Mouse (Mus musculus) hindbrain, embryonic 10.5 days (tissue): Measurements from ENCODE around the gene Map2k7. TPM values are rescaled to one million over a fixed set of nuclear protein-coding genes. Genes with fewer than 3 reads are reported as not detected.

Experiments used
- DNase-seq: peaks from one replicate; pipeline ENCODE4 v3.0.0-alpha.2; 2017; ENCODE audit warnings: low spot score
- H3K27ac ChIP-seq: fragments of 300-500 bp; sonication (generic); 2 replicates; pipeline ENCODE4 v1.5.1; 2016; ENCODE audit warnings: mild to moderate bottlenecking, moderate library complexity
- H3K27me3 ChIP-seq: fragments of 300-500 bp; sonication (generic); 2 replicates; pipeline ENCODE4 v1.6.1; 2016; ENCODE audit warnings: mild to moderate bottlenecking; ENCODE audit not compliant: poor library complexity, insufficient read depth, severe bottlenecking
- H3K36me3 ChIP-seq: fragments of 300-500 bp; sonication (generic); 2 replicates; pipeline ENCODE4 v1.6.1; 2016; ENCODE audit warnings: mild to moderate bottlenecking, moderate library complexity
- H3K4me1 ChIP-seq: fragments of 300-500 bp; sonication (generic); replicated peaks from 2 replicates; pipeline ENCODE4 v1.6.1; 2016; ENCODE audit warnings: mild to moderate bottlenecking
- H3K4me3 ChIP-seq: fragments of 300-500 bp; sonication (generic); 2 replicates; pipeline ENCODE4 v1.5.1; 2016; ENCODE audit warnings: mild to moderate bottlenecking, moderate library complexity
- H3K9me3 ChIP-seq: fragments of 300-500 bp; sonication (generic); 2 replicates; pipeline ENCODE4 v1.6.1; 2016; ENCODE audit warnings: mild to moderate bottlenecking, moderate library complexity
- WGBS: fragments of 180-500 bp; shearing (Covaris S2); methylation state at CpG from one replicate; pipeline ENCODE4 v1.1.7; 2016; 5-methylcytosine and 5-hydroxymethylcytosine counted together
- polyA plus RNA-seq: library from polyadenylated mRNA; unstranded; fragments of >200 nt; fragmentation: Nextera tagmentation; extraction: Ambion mirVana; gene quantifications from 2 replicates; pipeline ENCODE4 v1.2.1, GENCODE M21; 2016

The Map2k7 gene
- polyA plus RNA-seq: 34.7 and 39.4 TPM in 2 replicates

DNA sequence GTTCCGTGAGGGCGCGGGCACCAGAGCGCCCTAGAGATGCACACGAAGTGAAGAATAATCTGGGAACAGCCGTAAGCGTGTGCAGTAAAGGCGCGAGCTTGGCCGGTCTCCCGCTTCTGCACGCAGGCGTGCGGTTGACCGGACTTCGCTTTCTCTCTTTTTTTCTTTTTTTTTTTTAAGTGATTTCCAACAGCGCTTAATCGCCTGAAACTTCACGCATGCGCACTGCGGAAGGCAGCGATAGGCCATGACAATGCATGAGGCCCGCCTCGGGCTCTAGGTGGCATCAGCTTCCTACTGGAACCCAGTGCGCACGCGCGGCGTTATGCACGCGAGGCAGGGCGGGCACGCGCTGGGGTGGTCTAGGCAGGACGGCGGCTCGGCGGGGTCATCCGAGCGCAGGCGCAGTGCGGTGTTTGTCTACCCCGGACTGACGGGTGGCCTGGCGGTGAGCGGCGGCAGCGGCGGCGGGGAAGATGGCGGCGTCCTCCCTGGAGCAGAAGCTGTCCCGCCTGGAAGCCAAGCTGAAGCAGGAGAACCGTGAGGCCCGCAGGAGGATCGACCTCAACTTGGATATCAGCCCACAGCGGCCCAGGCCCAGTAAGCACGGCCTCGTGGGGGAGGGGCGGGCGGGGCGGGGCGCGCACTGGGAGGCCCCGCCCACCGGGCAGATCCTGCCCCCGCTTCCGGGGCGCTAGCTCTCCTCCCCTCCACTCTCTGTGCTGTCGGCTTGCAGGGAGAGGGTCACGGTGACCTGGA, at the start of gene Map2k7, which contains the start of gene Gm49320:
Gene Map2k7 (plus strand): TSS at position 307 of the 759 bp plus-strand sequence.
Gene Gm49320 (plus strand): TSS at position 432 of the 759 bp plus-strand sequence.
- peak; percentile 100 for DNase-seq
- H3K27me3 ChIP-seq: peaks cover 21% of the 10 kb centered on the region
- peak within 1 kb of the TSS; percentile 98 for H3K27ac ChIP-seq
- H3K9me3 ChIP-seq: no peaks in the 10 kb centered on the region
- under 1% methylated on average over 71 of the region's 71 CpGs for WGBS
- peak within 1 kb of the TSS; percentile 84 for H3K4me3 ChIP-seq
- peaks cover 24% of the 10 kb centered on the region for H3K4me1 ChIP-seq
- H3K36me3 ChIP-seq: peaks cover 34% of the 10 kb centered on the region

DNA sequence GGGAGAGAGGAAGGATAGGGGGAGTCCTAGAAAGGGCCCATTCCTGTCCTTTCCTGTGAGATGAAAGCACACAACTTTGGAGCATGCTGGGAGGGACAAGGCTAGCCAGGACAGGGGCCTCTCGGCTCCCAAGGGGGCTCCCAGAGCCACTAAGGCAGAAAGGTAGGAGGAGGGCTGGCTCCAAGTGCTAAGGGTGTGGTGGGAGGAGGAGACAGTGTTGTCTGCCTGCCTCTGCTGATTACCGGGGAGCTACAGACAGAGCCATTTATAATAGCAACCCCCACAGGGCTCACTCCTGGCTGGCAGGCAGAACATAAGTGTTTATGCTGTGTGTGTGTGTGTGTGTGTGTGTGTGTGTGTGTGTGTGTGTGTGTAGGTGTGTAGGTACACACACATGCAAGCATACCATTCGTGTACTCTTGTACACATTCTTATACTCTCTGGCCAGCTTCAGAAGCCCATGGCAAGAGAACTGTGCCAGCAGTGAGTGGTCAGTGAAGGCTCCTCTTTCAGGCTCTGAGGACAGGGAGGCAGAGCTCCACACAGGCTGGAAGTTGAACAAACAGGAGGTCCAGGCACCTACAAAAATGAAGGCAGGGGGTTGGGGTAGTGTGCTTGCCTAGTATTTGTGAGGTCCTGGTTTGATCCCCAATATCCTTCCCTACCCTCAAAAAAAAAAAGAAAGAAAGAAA, 49.4 kb upstream of the Map2k7 start:
- no peak for DNase-seq
- no peaks in the 10 kb centered on the region for H3K9me3 ChIP-seq

DNA sequence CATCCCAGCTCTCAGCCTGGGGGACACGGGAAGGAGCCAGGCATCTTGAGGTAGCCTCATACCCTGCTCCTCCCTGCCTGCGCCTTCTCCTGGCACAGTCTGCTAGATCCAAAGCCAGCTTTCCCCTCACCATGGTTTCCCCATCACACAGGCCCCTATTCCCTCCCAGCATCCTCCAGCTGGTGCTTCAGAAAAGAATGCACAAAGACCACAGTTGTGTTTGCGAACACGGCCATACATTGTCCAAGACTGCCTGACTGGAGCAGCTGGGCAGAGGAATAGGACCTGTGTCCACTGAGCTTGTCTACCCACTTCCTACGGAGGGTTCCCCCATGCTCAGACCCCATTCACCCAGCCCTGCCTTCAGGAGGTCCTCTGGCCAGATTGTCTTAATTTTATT, 46.2 kb upstream of the Map2k7 start:
- Histone ChIP-seq H3K4me3 (no peak overlapping the region), H3K27ac (peak overlapping the region; percentile 81), H3K4me1 (peaks cover 20% of the 10 kb centered on the region), H3K9me3 (no peaks in the 10 kb centered on the region), H3K27me3 (peaks cover 10% of the 10 kb centered on the region), H3K36me3 (peaks cover 27% of the 10 kb centered on the region)
- DNase-seq: peak; percentile 12
- 52% methylated on average over 5 of the region's 5 CpGs for WGBS

More for the DNA sequence above, 49.4 kb upstream of the Map2k7 start:
- 35% methylated on average over 3 of the region's 3 CpGs for WGBS
- Histone ChIP-seq H3K4me1 (peaks cover 20% of the 10 kb centered on the region), H3K27ac (no peak overlapping the region), H3K36me3 (peaks cover 56% of the 10 kb centered on the region), H3K4me3 (no peak overlapping the region), H3K27me3 (peaks cover 6% of the 10 kb centered on the region)

DNA sequence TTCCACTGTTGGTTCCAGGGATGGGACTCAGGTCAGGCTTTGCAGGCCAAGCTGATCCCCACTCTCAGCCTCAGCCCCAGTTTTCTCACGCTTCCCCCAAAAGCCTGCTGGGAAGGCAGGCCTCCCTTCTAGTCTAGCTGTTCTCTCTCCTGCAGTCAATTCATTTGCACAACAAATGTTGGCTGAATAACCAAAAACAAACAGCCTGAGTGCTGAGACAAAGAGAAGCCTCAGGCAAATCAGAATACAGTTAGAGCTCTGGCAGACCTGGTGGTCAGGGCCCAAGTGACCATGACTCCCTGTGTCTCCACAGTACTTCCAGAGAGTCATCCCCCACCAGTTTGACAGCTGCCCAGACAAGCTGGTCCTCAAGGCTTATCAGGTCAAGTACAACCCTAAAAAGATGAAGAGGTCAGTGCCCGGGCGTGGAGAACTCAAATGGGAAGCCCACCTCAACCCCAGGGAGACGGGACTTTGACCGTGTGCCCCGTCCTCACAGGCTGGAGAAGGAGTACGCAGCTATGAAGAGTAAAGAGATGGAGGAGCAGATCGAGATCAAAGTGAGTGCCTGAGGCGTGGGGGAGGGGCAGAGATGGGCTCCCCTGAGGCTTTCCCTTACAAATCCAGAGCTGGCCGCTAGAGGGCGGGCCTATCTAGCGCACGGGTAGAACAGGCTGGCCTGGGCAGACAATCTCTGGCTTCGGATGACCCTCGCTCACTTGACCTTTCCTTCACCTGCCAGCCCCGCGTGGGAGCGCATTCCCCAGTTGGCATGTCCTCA, 45.5 kb upstream of the Map2k7 start:
- Histone ChIP-seq H3K27ac (peak overlapping the region; percentile 81), H3K36me3 (peaks cover 20% of the 10 kb centered on the region), H3K9me3 (no peaks in the 10 kb centered on the region), H3K4me3 (peak overlapping the region; percentile 23; the same call in 1 of the 2 replicates), H3K4me1 (peaks cover 20% of the 10 kb centered on the region), H3K27me3 (peaks cover 10% of the 10 kb centered on the region)
- DNase-seq: peak; percentile 90
- 4% methylated on average over 18 of the region's 18 CpGs for WGBS

DNA sequence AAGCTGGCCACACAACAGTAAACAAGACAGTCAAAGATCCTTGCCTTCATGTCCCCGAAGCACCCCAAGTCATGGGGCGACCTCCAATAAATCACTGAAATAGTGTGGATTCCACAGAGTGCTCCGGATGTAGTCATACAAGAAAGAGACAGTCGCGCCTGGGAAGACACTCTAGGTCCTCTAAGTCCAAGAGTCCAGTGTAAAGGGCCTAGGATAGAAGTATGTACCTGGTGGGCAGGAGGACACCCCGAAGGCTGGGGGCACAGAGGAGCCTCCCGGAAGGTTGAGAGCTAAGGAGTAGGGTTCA, 45.0 kb upstream of the Map2k7 start:
- H3K4me1 ChIP-seq: peaks cover 20% of the 10 kb centered on the region
- WGBS: 57% methylated on average over 7 of the region's 7 CpGs

DNA sequence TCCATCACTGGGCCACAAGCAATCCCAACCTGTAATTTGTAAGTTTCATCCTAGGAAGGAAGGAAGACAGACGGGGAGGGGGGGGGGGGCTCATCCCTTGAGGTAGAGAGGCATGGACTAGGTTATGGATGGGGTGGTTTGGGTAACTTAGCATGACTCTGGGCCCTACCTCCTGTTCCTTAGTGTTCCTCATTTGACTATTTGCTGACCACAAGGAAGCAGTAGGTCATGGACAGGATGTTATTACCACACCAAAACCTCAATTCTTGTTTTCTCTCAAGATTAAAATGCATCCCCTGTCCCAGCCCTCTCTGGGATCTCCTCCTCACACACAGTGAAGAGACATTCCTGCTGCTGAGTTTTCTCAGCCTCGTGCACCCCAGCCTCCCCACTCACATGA, 37.2 kb upstream of the Map2k7 start:
- DNase-seq: no peak
- Histone ChIP-seq H3K4me3 (no peak overlapping the region), H3K27me3 (peaks cover 42% of the 10 kb centered on the region), H3K27ac (no peak overlapping the region), H3K4me1 (peaks cover 13% of the 10 kb centered on the region), H3K36me3 (peaks cover 27% of the 10 kb centered on the region; the same call in 1 of the 2 replicates), H3K9me3 (no peaks in the 10 kb centered on the region)
- WGBS: 68% methylated on average over 2 of the region's 2 CpGs

More for the DNA sequence above, 45.0 kb upstream of the Map2k7 start:
- H3K4me3 ChIP-seq: peak overlapping the region; percentile 23; the same call in 1 of the 2 replicates
- peaks cover 15% of the 10 kb centered on the region for H3K36me3 ChIP-seq
- H3K27ac ChIP-seq: peak overlapping the region; percentile 81
- peaks cover 10% of the 10 kb centered on the region for H3K27me3 ChIP-seq
- no peaks in the 10 kb centered on the region for H3K9me3 ChIP-seq
- no peak for DNase-seq

DNA sequence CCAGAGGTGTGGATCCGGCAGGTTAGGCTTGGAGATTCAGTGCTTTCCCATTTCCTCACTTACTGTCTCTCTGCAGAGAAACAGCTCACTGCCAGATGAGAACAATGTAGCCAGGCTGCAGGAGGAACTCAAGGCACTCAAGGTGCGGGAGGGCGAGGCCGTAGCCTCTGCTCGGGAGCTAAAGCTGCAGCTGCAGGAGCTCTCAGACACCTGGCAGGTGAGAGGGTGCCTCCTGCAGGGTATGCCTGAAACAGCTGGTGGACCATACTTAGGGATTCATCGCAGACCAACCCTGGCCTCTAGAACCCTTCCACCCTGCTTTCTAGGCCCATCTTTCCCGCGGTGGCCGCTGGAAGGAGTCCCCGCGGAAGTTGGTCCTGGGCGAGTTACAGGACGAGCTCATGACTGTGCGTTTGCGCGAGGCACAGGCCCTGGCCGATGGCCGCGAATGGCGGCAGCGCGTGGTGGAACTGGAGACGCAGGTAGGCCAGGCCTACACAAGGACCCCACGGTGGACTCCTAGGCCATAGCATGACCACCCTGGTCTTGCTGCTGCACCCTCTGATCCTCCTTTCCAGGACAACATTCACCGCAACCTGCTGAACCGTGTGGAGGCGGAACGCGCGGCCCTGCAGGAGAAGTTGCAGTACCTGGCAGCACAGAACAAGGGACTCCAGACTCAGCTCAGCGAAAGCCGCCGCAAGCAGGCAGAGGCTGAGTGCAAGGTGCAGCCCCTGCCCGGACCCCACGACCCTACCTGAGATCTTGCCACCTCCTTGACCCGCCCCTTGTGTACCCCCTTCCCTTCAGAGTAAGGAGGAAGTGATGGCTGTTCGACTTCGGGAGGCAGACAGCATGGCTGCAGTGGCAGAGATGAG, 33.1 kb upstream of the Map2k7 start:
- 10% methylated on average over 38 of the region's 38 CpGs for WGBS
- H3K4me1 ChIP-seq: peaks cover 25% of the 10 kb centered on the region
- peak overlapping the region; percentile 29 for H3K4me3 ChIP-seq
- peaks cover 64% of the 10 kb centered on the region for H3K27me3 ChIP-seq
- peak; percentile 35 for DNase-seq
- H3K9me3 ChIP-seq: peaks cover 4% of the 10 kb centered on the region; the same call in 1 of the 2 replicates
- no peak overlapping the region for H3K27ac ChIP-seq
- peaks cover 54% of the 10 kb centered on the region for H3K36me3 ChIP-seq

DNA sequence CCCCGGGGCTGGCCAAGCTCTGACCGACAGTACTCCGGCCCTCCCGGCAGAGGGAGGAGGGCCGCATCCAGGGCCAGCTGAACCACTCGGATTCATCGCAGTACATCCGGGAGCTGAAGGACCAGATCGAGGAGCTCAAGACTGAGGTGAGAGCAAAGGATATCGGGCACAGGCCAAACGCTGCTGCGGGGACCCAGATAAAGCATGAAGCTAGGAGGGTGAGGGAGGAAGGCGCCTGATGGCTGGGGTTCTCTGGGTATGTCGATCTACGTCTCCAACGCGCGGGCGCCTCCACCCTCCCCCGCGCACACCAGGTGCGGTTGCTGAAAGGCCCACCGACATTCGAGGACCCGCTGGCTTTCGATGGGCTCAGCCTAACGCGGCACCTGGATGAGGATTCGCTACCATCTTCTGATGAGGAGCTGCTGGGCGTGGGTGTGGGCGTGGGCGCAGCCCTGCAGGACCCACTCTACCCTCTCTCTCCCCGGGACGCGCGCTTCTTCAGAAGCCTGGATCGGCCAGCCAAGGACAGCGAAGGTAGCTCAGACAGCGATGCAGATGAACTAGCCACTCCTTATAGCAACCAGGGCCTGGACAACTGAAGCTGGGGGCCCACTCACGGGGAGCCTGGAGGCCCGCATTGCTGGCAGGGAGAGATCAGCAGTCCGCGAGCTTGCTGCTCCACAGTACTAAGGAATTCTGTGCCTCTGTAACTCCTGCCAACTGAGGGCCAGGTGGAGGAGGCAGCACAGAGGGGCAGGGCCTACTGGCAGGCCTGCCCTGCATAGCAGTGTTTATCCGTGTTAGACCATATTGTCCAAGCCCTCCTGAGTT, 32.1 kb upstream of the Map2k7 start:
- 6% methylated on average over 44 of the region's 44 CpGs for WGBS
- no peak overlapping the region for H3K27ac ChIP-seq
- peaks cover 25% of the 10 kb centered on the region for H3K4me1 ChIP-seq
- H3K27me3 ChIP-seq: peaks cover 64% of the 10 kb centered on the region
- peak overlapping the region; percentile 29 for H3K4me3 ChIP-seq
- peaks cover 4% of the 10 kb centered on the region; the same call in 1 of the 2 replicates for H3K9me3 ChIP-seq
- peaks cover 61% of the 10 kb centered on the region for H3K36me3 ChIP-seq
- DNase-seq: peak; percentile 31

DNA sequence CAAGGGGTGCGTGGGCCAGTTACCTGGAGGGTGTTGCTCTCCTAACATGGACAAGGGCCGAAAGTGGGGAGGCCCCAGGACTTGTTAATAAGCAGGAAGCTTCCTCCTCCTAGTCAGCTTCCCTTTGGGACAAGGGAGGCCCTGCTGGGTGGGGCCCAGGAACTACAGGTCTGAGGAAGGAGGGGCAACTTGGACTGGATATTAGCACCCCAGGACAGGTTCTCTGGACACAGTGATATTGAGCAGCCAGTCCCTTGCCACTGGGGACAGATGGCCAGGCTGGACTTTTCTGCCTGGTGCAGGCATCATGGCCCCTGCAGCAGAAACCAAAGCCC, 31.6 kb upstream of the Map2k7 start:
- H3K4me1 ChIP-seq: peaks cover 25% of the 10 kb centered on the region
- peaks cover 4% of the 10 kb centered on the region; the same call in 1 of the 2 replicates for H3K9me3 ChIP-seq
- no peak for DNase-seq
- H3K27ac ChIP-seq: no peak overlapping the region
- H3K27me3 ChIP-seq: peaks cover 68% of the 10 kb centered on the region
- peaks cover 58% of the 10 kb centered on the region for H3K36me3 ChIP-seq
- WGBS: 54% methylated on average over 2 of the region's 2 CpGs
- H3K4me3 ChIP-seq: 0 out of 2 replicates have a peak overlapping the region, but pooled peaks have one; percentile 29

DNA sequence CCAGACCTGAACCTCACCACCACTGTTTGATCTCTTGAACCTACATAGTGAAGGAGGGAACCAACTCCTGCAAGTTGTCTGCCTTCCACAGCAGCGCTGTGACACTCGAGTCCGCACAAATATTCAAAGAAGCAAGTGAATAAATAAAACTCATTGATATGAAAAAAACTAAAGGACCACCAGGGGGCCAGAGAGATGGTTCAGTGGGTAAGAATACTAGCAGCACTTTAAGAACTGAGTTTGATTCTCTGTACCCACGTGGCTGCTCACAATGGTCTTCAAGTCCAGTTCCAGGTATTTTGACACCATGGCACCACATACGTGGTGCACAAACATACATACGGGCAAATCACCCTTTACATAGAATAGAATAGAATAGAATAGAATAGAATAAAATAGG, 27.4 kb upstream of the Map2k7 start:
- no peak for DNase-seq
- peaks cover 4% of the 10 kb centered on the region; the same call in 1 of the 2 replicates for H3K9me3 ChIP-seq
- WGBS: 79% methylated on average over 6 of the region's 6 CpGs
- no peak overlapping the region for H3K4me3 ChIP-seq
- H3K36me3 ChIP-seq: peaks cover 44% of the 10 kb centered on the region
- peaks cover 67% of the 10 kb centered on the region for H3K27me3 ChIP-seq
- H3K27ac ChIP-seq: no peak overlapping the region
- H3K4me1 ChIP-seq: peaks cover 50% of the 10 kb centered on the region

DNA sequence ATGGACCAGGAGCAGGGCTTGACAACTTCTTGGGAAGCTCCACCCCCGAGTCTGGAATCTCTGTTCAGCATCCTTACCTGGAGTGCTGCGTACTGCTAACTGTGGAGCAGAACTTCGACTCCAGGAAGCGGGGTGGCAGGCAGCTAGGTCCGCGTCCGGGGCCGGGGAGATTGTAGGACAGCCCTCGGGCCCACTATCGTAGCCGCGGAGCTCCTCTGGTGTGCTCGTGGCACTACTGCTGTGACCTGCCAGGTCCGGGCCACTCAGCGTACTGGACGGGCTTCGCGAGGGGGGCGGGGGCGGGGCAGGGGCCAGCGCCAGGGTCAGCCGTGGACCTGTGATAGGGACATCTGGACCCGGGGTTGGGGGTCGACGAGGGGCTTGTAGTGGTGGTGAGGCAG, 25.7 kb upstream of the Map2k7 start:
- 2% methylated on average over 25 of the region's 25 CpGs for WGBS
- peak; percentile 48 for DNase-seq
- Histone ChIP-seq H3K27ac (peak overlapping the region; percentile 77), H3K36me3 (peaks cover 31% of the 10 kb centered on the region), H3K4me3 (peak overlapping the region; percentile 50), H3K27me3 (peaks cover 67% of the 10 kb centered on the region), H3K9me3 (peaks cover 4% of the 10 kb centered on the region; the same call in 1 of the 2 replicates), H3K4me1 (peaks cover 51% of the 10 kb centered on the region)
